Mouse (Mus musculus) embryo, embryonic 11.5 days (tissue): ENCODE data around the gene Atp13a2.
A peak's percentile ranks its signal among the peaks of the same experiment; 100 is the strongest.

Experiments
- DNase-seq: peaks from one replicate; pipeline ENCODE4 v3.0.0-alpha.2; 2012; ENCODE audit warnings: low read depth, low spot score

The Atp13a2 gene

DNA sequence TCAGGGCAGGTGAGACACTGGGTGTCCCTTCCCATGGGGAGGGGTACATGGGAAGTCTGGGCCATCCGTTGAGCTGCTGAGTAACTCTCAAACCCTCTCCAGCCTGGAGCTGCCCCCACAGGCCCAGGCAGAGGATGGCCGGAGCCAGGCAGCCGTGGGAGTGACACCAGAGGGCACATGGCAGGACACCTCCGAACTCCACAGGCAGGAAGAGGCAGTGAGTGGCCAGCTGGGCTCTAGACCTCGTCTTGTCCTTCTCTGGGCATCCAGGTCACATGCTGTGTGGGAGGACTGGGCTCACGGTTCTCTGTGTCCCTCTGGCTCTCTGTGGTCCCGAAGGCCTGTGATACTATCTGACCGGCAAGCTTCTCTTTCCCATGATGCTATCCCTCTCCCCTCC is 7.2 kb downstream of the Atp13a2 start:
- DNase-seq, result no peak

DNA sequence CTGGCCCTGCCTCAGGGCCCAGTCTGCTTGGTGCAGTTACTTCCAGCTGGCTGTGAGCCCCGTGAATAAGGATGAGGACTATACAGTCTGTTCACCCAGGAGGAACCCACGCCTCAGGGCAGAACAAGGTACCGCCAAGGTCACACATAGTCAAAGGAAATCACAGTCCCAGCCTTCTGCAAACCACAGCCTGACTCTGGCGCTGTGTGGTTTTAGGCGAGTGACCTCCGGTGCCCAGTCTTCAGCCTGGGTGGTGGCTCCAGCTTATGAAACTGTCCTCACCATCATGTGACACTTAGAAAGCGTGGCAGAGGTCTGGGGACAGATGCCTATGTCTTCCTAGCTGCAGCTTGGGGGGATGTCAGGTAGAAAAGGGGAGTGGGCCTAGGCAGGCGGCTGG is 9.1 kb downstream of the Atp13a2 start:
- no peak for DNase-seq

DNA sequence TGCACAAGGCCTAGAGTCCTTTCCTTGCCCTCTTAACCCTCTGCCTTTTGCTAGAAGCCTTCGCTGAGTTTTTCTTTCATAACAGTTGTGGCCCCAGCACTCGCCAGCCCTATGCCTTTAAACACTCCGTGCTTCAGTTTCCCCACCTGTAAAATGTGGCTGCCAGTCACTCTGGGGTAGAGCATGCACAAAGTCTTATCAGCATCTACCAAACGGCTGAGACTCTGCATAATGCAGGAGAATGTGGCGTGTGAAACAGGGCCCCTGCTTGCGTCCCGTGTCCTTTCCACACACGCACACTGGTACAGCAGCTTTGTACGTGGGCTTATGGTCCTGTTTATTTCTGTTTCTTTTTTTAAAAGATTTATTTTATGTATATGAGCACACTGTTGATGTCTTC is 10.1 kb downstream of the Atp13a2 start:
- DNase-seq, result no peak

DNA sequence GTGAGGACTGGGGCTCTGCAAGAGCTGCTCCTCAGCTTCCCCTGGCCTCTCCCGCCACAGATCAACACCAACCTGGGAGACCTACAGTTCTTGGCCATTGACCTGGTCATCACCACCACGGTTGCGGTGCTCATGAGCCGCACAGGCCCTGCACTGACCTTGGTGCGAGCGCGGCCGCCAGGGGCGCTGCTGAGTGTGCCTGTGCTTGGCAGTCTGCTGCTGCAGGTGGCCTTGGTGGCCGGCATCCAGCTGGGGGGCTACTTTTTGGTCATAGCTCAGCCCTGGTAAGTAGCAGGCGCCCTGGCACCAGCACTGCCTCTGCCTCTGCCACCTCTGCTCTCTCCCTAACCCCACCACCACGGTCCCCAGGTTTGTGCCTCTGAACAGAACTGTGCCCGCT is 19.3 kb downstream of the Atp13a2 start:
- DNase-seq, result no peak

DNA sequence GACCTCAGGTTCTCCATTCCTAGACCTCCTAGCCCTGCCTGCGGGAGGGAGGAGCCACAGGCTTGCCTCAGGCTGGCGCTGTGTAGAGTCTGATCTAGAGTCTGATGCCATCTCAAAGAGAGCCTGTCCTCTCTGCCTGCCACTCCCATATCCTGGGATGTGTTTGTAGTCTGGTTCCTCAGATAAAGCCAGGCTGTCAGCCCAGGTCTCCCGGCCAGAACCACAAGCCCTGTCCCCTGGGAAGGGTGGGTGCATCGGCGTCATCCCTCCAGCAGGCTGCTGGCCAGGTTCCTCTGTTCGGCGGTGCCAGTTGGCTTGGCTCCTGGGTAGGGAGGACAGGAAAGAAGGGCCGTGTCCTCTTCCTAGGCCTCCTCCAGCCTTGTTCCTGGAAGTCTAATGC is 21.4 kb downstream of the Atp13a2 start:
- no peak for DNase-seq

DNA sequence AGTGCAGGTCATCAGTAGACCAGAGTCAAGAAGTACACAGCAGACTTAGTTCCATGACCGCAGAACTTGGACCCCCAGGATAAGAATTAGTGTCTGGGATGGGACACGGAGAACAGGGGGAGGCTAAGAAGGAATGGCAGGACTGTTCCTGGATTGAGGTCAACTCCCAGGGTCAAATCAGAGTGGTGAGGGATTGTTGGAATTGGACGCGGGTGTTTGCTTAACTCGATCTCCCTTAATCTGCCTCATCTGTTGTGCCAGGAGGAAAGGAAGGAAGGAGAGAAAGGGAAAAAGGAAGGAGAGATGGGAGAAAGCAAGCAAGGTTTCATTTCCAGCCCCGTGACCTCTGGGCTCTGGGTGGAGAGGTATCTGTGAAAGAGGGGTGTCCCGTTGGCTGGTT is 23.4 kb downstream of the Atp13a2 start, which contains the start of gene Mfap2:
Mfap2 (plus strand) TSS at position 301 of the 400 bp plus-strand sequence.
- DNase-seq, result no peak

DNA sequence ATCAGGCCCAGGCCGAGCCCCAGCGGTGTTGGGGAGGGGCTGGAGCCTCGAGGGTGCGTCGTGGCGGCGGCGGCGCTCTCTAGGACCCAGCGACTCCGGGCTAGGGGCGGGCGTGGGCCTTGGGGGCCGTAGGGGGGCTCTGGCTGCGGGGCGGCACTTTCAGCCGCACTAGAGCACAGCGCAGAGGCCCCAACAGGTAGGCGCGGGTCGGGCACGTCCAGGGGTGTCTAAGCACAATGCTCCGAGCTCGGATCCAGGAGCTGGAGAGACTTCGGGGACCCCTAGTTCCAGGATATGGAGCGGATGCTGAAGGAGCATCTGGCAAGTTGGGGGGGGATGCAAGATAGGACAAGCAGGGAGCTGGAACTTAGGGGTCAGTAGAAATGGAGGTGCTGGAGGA is 23.9 kb downstream of the Atp13a2 start:
- DNase-seq, result peak; percentile 51

DNA sequence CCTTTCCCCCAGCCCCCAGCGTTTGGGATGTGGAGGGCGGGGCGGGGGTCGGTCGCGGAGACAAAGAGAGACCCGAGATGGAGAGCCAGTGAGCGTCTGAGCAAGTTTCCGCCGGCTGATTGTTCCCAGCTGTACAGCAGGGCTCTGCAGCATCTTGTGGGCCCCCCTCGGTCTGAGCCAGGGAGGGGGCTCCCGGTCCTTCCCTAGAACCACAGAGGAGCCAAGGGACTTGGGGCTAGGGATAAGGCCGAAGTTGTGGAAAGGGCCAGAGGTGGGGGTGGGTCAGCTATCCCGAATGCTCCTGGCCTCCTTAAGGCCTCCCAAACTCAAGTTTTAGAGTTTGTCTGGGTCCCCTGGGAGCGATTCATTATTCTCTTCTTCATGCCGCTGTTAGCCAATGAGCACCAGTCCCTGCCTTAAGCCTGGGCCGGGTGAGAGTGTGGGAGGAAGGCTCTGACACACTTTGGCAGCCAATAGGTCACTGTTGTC is 24.3 kb downstream of the Atp13a2 start:
- peak; percentile 43 for DNase-seq

DNA sequence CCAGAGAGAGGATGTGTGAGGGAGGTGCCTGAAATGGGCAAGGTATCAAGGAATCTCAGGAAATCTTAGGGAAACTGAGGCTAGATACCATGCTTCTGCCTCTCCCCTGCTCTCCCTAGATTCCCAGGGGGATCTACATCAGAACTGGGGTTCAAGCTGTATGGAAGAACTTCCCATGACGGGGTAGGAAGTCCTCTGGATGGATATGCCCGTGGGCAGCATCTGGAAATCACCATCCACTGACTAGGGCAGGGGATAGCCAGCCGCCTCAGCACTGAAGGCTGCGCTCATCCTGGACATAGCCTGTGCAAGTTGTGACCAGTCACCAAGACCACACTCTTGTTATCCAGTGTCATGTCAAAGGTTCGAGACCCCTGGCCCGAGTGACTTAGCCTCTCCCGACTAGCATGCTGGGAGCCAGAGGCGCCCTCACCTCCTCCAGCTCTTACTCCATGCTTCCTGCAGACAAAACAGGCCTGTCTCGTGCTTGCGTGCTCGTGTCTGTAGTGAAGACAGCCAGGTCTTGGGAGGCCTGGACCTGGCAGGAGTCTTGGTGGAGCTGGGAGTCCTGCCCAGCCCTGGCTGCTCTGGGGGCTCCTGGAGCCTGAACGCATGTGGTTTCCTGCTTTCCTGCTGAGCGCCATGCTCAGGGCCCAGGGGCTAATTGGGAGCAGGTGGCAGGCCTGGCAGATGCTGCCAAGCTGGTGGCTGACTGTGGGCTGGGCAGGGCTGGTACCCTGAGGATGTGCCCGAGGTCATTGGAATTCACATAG is 25.1 kb downstream of the Atp13a2 start:
- no peak for DNase-seq

DNA sequence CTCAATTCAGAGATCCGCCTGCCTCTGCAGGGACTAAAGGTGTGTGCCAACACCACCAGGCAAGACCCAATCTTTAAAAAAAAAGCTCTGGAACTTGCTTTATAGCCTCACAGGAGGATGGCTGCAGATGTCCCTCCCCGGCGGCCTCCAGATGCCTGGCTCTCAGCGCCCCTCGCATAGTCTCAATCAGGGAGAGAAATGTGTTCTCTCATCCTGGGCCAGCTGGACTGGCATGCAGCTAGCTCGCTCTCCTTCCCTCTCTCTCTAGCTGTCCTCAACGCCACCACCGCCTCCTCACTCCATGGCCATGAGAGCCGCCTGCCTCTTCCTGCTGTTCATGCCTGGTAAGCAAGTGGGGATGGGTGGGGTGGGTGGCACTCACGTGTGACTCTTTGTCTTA is 25.9 kb downstream of the Atp13a2 start:
- DNase-seq, result no peak

DNA sequence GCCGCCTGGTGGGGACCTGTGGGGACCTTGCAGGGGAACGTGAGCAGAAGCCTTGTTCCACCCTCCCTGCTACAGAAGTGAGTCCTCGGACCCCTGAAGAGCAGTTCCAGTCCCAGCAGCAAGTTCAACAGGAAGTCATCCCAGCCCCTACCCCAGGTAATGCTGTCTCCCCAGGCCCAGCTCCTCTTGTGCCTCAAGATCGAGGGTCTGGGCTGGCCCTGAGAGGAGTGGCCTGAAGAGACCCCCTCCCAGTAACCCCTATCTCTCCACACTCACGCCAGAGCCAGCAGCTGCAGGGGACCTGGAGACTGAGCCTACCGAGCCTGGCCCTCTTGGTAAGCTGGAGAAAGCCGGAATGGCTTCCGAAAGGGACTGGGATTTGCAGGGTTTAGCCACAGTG is 27.4 kb downstream of the Atp13a2 start:
- DNase-seq, result no peak

DNA sequence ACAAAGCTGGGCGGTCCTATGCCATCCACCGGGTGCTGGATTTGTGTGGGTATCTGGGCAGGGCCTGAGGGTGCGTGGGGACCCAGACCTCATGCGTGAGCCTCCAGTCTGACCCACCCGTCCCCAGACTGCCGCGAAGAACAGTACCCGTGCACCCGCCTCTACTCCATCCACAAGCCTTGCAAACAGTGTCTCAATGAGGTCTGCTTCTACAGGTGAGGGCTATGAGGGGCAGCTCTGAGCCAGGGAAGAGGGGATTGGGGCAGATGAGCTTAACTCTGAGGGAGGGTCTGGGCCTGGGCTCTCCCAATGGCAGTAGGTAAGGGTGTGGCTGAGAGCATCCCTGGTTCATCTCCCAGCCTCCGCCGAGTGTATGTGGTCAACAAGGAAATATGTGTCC is 28.2 kb downstream of the Atp13a2 start:
- no peak for DNase-seq

DNA sequence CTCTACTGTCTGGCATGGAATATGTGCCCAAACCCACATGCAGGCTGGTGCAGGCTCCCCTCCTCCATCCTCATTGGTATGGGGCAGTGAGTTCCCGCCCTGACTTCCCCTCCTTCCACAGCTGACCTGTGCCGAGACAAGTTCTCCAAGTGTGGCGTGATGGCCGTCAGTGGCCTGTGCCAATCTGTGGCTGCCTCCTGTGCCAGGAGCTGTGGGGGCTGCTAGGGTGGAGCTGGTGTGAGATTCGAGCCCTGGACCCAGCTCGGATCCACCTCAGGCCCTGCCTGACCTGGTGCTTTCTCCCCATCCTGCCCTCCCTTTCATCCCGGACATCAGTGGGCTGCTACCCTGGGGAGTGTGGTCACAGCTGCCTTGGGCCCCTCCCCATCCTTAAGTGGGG is 28.7 kb downstream of the Atp13a2 start:
- no peak for DNase-seq

DNA sequence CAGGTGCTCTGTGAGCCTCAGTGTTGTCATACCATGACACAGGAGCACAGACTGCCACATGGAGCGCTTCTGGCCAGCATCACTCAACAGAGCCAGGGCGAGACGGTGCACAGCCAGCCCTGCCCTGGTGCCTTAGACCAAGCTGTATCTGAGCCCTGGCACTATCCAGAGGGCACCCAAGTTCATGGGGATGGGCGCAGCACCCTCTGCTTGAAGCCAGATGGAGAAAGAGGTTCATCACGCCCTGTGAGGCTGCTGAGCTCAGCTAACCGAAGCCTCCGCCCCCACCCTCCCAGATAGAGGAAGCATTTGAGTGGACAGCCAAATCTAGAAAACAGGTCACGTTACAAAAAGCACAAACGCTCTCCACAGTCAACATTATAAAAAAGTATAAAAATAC is 29.6 kb downstream of the Atp13a2 start:
- no peak for DNase-seq

DNA sequence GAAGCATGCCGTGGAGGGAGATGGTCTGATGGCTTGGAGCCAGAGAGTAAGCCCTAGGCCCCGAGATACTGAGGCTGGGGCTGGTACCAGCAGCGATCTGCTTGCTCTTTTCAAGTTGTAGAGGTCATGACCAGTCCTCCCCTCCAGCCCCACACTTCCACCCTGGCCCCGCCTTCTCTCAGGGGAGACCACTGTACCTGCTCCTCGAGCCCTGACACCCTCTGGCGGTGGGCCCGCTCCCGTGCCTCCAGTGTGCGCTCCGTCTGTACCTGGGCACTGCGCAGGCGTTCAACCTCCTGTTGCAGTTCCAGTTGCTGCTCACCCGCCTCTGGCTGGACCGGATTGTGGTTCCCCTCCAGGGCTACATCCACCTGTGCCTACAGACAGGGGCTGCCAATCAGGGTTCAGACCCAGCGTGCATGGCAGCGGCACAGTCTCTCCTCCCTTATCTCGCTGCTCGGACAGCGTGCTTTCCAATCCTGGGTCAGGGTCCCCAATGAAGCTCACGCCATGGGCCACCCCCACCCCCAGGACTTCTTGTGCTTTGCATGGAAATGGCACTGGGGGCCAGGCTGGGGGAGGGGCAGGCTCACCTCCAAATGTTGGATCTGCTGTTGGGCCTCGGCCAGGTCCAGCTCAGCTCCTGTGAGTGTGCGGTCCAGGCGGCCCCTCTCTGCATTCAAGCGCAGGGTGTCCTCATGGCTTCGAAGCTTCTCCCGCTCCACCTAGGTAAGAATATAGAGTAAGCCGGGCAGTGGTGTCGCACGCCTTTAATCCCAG is 31.2 kb downstream of the Atp13a2 start:
- no peak for DNase-seq

DNA sequence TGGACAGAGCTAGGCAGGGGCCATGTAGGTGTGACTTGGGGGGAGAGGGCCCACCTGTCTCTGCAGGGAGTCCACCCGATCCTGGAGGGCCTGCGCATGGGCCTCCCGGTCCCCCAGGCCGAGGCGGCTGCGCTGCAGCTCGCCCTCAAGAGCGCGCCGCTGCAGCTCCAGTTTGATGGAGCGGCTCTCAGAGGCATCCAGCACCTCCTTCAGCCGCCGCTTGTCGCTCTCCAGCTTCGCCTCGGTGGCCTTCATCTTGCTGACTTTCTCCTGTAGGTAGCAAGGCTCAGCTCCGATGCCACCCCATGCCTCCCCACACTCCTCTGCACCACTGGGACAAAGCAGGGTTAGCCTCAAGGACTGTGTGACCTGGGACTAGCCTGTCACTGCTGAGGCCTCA is 33.5 kb downstream of the Atp13a2 start:
- DNase-seq, result no peak

DNA sequence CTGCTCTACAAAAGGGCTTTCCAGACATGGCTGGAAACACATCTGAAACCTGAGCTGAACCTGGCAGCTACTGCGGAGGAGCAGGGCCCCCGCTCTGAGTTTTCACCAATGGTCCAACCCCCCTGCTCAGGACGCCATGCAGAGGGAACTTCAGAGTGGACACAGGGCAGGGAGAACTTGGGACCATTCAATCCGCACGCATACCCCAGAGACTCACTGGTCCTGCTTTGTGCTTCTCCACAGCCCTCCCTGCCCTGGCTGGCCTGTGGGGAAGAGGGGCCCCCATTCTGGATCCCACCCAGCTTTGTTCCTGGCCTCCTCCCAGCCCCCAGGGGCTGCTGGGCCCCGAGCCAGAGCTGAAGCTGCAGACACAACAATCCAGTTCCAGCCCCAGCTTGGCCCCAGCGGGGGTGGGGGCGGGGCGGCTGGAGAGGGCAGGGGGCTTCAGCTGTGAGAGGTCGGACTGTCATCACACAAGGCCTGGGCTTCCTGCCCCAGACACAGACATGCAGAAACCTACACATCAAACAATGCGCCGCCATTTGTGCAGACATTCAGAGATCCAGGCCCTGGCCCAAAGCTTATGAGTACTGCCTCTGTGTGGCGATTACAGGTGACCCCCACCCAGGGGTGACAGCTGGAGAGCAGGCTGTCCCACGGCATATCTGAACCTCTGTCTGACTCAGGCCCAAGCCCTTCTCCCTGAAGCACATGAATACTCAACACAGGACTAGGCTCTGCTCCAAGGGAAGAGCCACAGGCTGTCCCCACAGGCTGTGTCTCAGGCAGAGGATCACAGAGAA is 34.3 kb downstream of the Atp13a2 start:
- DNase-seq, result no peak

DNA sequence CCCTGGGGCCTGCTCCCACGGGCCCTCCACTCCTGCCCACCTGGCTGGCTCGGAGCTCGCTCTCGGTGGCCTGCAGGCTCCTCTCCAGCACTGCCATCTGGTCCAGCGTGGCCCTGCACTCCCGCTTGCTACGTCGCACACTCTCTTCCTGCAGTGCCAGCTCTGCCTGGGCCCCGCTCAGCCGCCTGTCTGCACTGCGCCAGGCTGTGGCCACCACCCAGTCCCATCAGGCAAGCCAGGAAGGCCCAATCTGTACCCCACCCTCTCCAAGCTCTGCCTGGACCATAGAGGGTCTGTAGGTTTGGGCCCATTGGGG is 34.9 kb downstream of the Atp13a2 start:
- no peak for DNase-seq

DNA sequence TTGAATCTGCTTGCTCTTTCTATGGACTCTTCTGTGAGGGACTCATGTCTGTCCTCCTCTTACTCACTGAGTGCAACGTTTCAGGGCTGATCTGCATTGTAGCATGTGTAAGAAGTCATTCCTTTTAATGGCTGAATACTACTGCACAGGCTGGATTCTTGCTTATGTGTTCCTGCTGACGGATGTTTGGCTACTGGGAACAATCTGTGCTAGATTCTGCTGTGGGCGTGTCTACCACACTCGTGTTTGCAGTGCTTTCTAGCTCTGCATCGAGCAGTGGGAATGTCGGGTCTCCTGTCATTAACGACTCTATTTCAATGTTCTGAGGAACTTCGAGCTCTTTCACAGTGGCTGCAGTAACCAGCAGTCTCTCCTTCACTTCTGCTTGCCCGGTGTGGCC is 37.4 kb downstream of the Atp13a2 start:
- DNase-seq, result no peak

DNA sequence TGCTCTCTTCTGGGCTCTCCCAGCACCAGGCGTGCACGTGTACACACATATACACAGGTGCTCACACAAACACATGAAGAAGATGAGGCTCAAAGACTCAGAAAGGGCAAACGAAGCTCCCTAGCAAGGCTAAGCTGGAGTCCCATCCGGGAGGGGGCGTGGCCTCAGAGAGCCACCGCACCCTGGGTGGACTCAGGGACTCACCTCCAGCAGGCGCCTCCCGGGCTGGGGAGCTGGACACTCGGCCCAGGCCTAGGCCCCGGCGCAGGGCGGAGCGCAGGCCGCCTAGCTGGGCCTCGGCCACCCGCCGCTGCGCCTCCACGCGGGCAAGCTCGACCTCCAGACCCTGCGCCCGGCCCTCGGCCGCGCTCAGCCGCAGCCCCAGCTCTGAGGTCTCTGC is 38.3 kb downstream of the Atp13a2 start:
- no peak for DNase-seq

DNA sequence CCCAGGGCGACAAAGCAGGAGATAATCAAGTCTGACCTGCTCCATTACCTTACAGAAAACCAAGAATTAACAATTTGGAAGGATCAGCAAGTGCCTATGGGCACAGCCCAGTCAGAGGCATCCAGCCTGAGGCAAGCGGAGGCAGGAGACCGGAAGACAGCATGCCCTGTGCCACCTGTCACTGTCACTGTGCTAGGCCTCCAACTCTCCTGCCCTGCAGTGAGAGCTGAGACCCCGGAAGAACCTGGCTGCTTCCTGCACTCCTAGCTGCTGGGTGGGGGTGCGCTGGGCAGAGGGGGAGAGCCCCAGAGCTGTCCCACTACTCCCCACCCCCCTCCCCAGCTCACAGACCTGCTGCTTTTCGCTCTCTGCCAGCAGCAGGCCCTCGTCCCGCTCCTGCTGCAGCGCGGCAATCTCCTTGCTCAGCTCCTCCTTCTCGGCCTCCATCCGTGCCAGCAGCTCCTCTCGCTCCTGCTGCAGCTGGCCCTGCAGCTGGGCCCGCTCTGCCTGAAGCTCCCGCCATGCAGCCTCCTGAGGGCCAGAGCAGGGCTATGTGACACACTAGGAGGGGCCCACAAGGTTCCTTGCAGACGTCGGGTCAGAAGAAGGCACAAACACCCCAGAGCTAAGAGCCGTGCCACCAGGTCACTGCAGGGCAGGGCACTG is 44.0 kb downstream of the Atp13a2 start:
- DNase-seq, result no peak

DNA sequence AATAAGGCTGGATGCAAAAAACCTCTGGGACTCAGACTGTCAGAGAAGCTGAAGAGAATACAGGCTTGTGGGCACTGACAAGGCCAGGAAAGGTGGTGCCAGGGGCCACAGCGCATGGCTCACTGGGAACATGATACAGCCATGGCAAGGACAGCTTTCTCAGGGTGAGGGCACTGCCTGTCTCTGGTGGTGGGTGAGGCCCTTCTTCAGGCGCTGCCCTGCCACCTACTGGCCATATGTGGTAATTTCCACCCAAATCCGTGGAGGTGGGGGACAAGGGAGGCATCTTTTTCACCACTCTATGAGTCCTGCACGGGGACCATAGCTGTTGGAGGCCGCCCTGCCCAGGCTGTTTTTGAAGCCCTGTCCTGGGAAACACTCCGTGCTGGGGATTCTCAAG is 45.1 kb downstream of the Atp13a2 start:
- DNase-seq, result no peak
